Mouse (Mus musculus) midbrain, embryonic 12.5 days (tissue): Measurements from ENCODE around the gene Kcnk5. TPM values are rescaled to one million over a fixed set of nuclear protein-coding genes. Genes with fewer than 3 reads are reported as not detected.
A peak's percentile ranks its signal among the peaks of the same experiment; 100 is the strongest.

Experiments used
- ATAC-seq: fragments of 200-750 bp; cut with Nextera tagmentation; 2 replicates; pipeline ENCODE4 v1.8.0; 2017; ENCODE audit warnings: low read depth, moderate TSS enrichment, moderate library complexity; ENCODE audit not compliant: low FRiP score
- H3K27ac ChIP-seq: fragments of 300-500 bp; sonication (generic); replicated peaks from 2 replicates; pipeline ENCODE4 v1.5.1; 2016; ENCODE audit warnings: mild to moderate bottlenecking
- H3K27me3 ChIP-seq: fragments of 300-500 bp; sonication (generic); 2 replicates; pipeline ENCODE4 v1.6.1; 2016; ENCODE audit warnings: mild to moderate bottlenecking
- H3K36me3 ChIP-seq: fragments of 300-500 bp; sonication (generic); 2 replicates; pipeline ENCODE4 v1.6.1; 2016
- H3K4me1 ChIP-seq: fragments of 300-500 bp; sonication (generic); 2 replicates; pipeline ENCODE4 v1.6.1; 2016
- H3K4me2 ChIP-seq: fragments of 300-500 bp; sonication (generic); replicated peaks from 2 replicates; pipeline ENCODE4 v1.6.1; 2016; ENCODE audit warnings: mild to moderate bottlenecking, moderate library complexity
- H3K4me3 ChIP-seq: fragments of 300-500 bp; sonication (generic); 2 replicates; pipeline ENCODE4 v1.5.1; 2016; ENCODE audit warnings: mild to moderate bottlenecking
- H3K9ac ChIP-seq: fragments of 300-500 bp; sonication (generic); replicated peaks from 2 replicates; pipeline ENCODE4 v1.6.1; 2016; ENCODE audit warnings: mild to moderate bottlenecking, moderate library complexity
- H3K9me3 ChIP-seq: fragments of 300-500 bp; sonication (generic); 2 replicates; pipeline ENCODE4 v1.6.1; 2016; ENCODE audit warnings: mild to moderate bottlenecking
- WGBS: fragments of 180-500 bp; shearing (Covaris S2); methylation state at CpG from one replicate; pipeline ENCODE4 v1.1.7; 2016; 5-methylcytosine and 5-hydroxymethylcytosine counted together
- polyA plus RNA-seq: library from polyadenylated mRNA; unstranded; fragments of >200 nt; fragmentation: Nextera tagmentation; extraction: Ambion mirVana; gene quantifications from 2 replicates; pipeline ENCODE4 v1.2.1, GENCODE M21; 2016

Kcnk5 gene
- polyA plus RNA-seq, 1 experiment from 2014 or later, result 7.4 TPM

GRCm38 (mm10) chr14:20134965-20135671 is 46.5 kb downstream of the Kcnk5 start:
- H3K4me2 ChIP-seq, result no peak overlapping the region
- H3K27me3 ChIP-seq, result no peaks in the 10 kb centered on the region
- no peak overlapping the region for H3K9ac ChIP-seq
- ATAC-seq, result no peak
- H3K9me3 ChIP-seq, result no peaks in the 10 kb centered on the region
- no peaks in the 10 kb centered on the region for H3K36me3 ChIP-seq
- no peak overlapping the region for H3K4me3 ChIP-seq
- H3K27ac ChIP-seq, result no peak overlapping the region
- WGBS, result 90% methylated on average over 10 of the region's 10 CpGs
- no peaks in the 10 kb centered on the region for H3K4me1 ChIP-seq

GRCm38 (mm10) chr14:20128162-20128561 is 53.4 kb downstream of the Kcnk5 start:
- Histone ChIP-seq H3K9me3 (no peaks in the 10 kb centered on the region), H3K4me1 (no peaks in the 10 kb centered on the region), H3K27ac (no peak overlapping the region), H3K27me3 (no peaks in the 10 kb centered on the region), H3K4me2 (no peak overlapping the region), H3K36me3 (no peaks in the 10 kb centered on the region), H3K9ac (no peak overlapping the region), H3K4me3 (no peak overlapping the region)
- 85% methylated on average over 6 of the region's 6 CpGs for WGBS
- no peak for ATAC-seq

- Histone ChIP-seq H3K4me3 (no peak overlapping the region), H3K4me2 (no peak overlapping the region), H3K27me3 (no peaks in the 10 kb centered on the region), H3K9ac (no peak overlapping the region), H3K9me3 (no peaks in the 10 kb centered on the region), H3K36me3 (no peaks in the 10 kb centered on the region), H3K4me1 (no peaks in the 10 kb centered on the region), H3K27ac (no peak overlapping the region)
- ATAC-seq, result no peak
- 79% methylated on average over 15 of the region's 15 CpGs for WGBS
Observed at GRCm38 (mm10) chr14:20127406-20128087, 54.1 kb downstream of the Kcnk5 start.

GRCm38 (mm10) chr14:20120868-20121267 is 60.7 kb downstream of the Kcnk5 start:
- 85% methylated on average over 5 of the region's 5 CpGs for WGBS

GRCm38 (mm10) chr14:20120012-20120411 is 61.6 kb downstream of the Kcnk5 start:
- no peak for ATAC-seq
- H3K27ac ChIP-seq, result no peak overlapping the region
- H3K4me3 ChIP-seq, result no peak overlapping the region
- no peaks in the 10 kb centered on the region for H3K36me3 ChIP-seq
- H3K4me1 ChIP-seq, result no peaks in the 10 kb centered on the region; the same call in 1 of the 2 replicates
- no peaks in the 10 kb centered on the region for H3K9me3 ChIP-seq
- WGBS, result 94% methylated on average over 11 of the region's 11 CpGs
- no peak overlapping the region for H3K9ac ChIP-seq
- H3K27me3 ChIP-seq, result no peaks in the 10 kb centered on the region
- H3K4me2 ChIP-seq, result no peak overlapping the region

More at GRCm38 (mm10) chr14:20120868-20121267, 60.7 kb downstream of the Kcnk5 start:
- Histone ChIP-seq H3K36me3 (no peaks in the 10 kb centered on the region), H3K4me2 (no peak overlapping the region), H3K4me1 (no peaks in the 10 kb centered on the region; the same call in 1 of the 2 replicates), H3K4me3 (no peak overlapping the region), H3K27ac (no peak overlapping the region), H3K9ac (no peak overlapping the region), H3K9me3 (no peaks in the 10 kb centered on the region), H3K27me3 (no peaks in the 10 kb centered on the region)
- no peak for ATAC-seq

GRCm38 (mm10) chr14:20116149-20116605 is 65.4 kb downstream of the Kcnk5 start:
- Histone ChIP-seq H3K27ac (no peak overlapping the region), H3K9ac (no peak overlapping the region), H3K4me2 (no peak overlapping the region), H3K4me1 (no peaks in the 10 kb centered on the region; the same call in 1 of the 2 replicates), H3K9me3 (no peaks in the 10 kb centered on the region), H3K27me3 (no peaks in the 10 kb centered on the region), H3K4me3 (no peak overlapping the region), H3K36me3 (no peaks in the 10 kb centered on the region)
- 67% methylated on average over 9 of the region's 9 CpGs for WGBS
- ATAC-seq, result no peak

- Histone ChIP-seq H3K27me3 (no peaks in the 10 kb centered on the region), H3K4me2 (no peak overlapping the region), H3K4me1 (no peaks in the 10 kb centered on the region; the same call in 1 of the 2 replicates), H3K9ac (no peak overlapping the region), H3K4me3 (no peak overlapping the region), H3K36me3 (no peaks in the 10 kb centered on the region), H3K27ac (no peak overlapping the region), H3K9me3 (no peaks in the 10 kb centered on the region)
- WGBS, result 90% methylated on average over 6 of the region's 6 CpGs
- no peak for ATAC-seq
Observed at GRCm38 (mm10) chr14:20114951-20115350, 66.7 kb downstream of the Kcnk5 start.

GRCm38 (mm10) chr14:20113964-20114363 is 67.6 kb downstream of the Kcnk5 start:
- Histone ChIP-seq H3K36me3 (no peaks in the 10 kb centered on the region), H3K9ac (no peak overlapping the region), H3K4me1 (no peaks in the 10 kb centered on the region; the same call in 1 of the 2 replicates), H3K27me3 (no peaks in the 10 kb centered on the region), H3K9me3 (no peaks in the 10 kb centered on the region), H3K4me2 (no peak overlapping the region), H3K27ac (no peak overlapping the region), H3K4me3 (no peak overlapping the region)
- peak; percentile 76; the same call in 1 of the 2 replicates for ATAC-seq
- 4% methylated on average over 6 of the region's 6 CpGs for WGBS

- H3K27me3 ChIP-seq, result no peaks in the 10 kb centered on the region
- no peak overlapping the region for H3K4me2 ChIP-seq
- no peaks in the 10 kb centered on the region for H3K9me3 ChIP-seq
- H3K36me3 ChIP-seq, result no peaks in the 10 kb centered on the region
- no peaks in the 10 kb centered on the region; the same call in 1 of the 2 replicates for H3K4me1 ChIP-seq
- no peak for ATAC-seq
- WGBS, result 64% methylated on average over 7 of the region's 7 CpGs
- no peak overlapping the region for H3K27ac ChIP-seq
- no peak overlapping the region for H3K4me3 ChIP-seq
- H3K9ac ChIP-seq, result no peak overlapping the region
Observed at GRCm38 (mm10) chr14:20113189-20113961, 68.2 kb downstream of the Kcnk5 start.

- H3K4me3 ChIP-seq, result no peak overlapping the region
- no peak for ATAC-seq
- H3K27me3 ChIP-seq, result no peaks in the 10 kb centered on the region
- H3K27ac ChIP-seq, result no peak overlapping the region
- no peaks in the 10 kb centered on the region for H3K9me3 ChIP-seq
- H3K4me1 ChIP-seq, result no peaks in the 10 kb centered on the region; the same call in 1 of the 2 replicates
- no peaks in the 10 kb centered on the region for H3K36me3 ChIP-seq
- H3K9ac ChIP-seq, result no peak overlapping the region
- H3K4me2 ChIP-seq, result no peak overlapping the region
- 70% methylated on average over 3 of the region's 3 CpGs for WGBS
Observed at GRCm38 (mm10) chr14:20112218-20112617, 69.4 kb downstream of the Kcnk5 start.

- ATAC-seq, result no peak
- Histone ChIP-seq H3K4me1 (no peaks in the 10 kb centered on the region; the same call in 1 of the 2 replicates), H3K4me3 (no peak overlapping the region), H3K4me2 (no peak overlapping the region), H3K27ac (no peak overlapping the region), H3K36me3 (no peaks in the 10 kb centered on the region), H3K9me3 (no peaks in the 10 kb centered on the region), H3K27me3 (no peaks in the 10 kb centered on the region), H3K9ac (no peak overlapping the region)
- 62% methylated on average over 1 of the region's 1 CpGs for WGBS
Observed at GRCm38 (mm10) chr14:20110945-20111344, 70.7 kb downstream of the Kcnk5 start.

- no peak for ATAC-seq
Observed at GRCm38 (mm10) chr14:20106271-20106670, 75.3 kb downstream of the Kcnk5 start.

More at GRCm38 (mm10) chr14:20106271-20106670, 75.3 kb downstream of the Kcnk5 start:
- 89% methylated on average over 6 of the region's 6 CpGs for WGBS
- Histone ChIP-seq H3K36me3 (no peaks in the 10 kb centered on the region), H3K4me3 (no peak overlapping the region), H3K4me2 (no peak overlapping the region), H3K27ac (no peak overlapping the region), H3K4me1 (no peaks in the 10 kb centered on the region), H3K27me3 (no peaks in the 10 kb centered on the region), H3K9me3 (no peaks in the 10 kb centered on the region), H3K9ac (no peak overlapping the region)
